ENCODE assay signal across 9 mouse cellular contexts in the genomic region with DNA sequence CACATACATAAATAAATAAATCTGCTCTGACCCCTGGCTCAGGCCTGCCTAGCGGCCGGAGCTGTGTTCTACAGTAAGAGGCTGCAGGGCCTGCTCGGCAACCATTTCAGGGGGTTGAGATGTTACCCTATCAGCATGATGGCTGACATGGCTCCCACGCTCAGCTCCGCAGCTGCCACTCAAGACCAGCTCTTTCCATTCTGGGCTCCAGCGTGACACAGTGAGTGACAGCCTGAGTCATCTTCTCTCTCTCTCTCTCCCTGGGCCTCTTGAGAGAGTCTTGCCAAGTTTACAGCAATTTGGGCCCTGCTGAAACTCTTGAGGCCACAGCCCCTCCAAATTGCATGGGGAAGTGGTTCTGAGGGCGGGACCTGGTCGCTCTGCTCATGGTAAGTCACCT. TPM values are rescaled to one million over a fixed set of nuclear protein-coding genes. Genes with fewer than 3 reads are reported as not detected.
DNase-seq lines count a peak whose midpoint lies in the region; ATAC-seq and TF ChIP-seq lines count a peak whose summit lies in the region.
"Had no signal": no experiment of that assay in that cellular context is flagged by ENCODE, and none has a peak within 500 bp of the region (broad histone marks: within the 10 kb centered on the region; RNA-seq: fewer than 3 reads in every experiment).

No protein-coding gene starts in this region.

- no peak overlapping the region for H3K4me2 ChIP-seq in limb, embryonic 14.5 days (replicated peaks; ENCODE audit: low read depth, low read length, severe bottlenecking)

- no peaks in the 10 kb centered on the region for H3K9me3 ChIP-seq in limb, embryonic 14.5 days (ENCODE audit: control insufficient read depth, low read length)

- no peak for TF ChIP-seq POLR2A in limb, embryonic 14.5 days (IDR thresholded peaks at IDR 0.05; ENCODE audit: borderline replicate concordance, extremely low read depth, insufficient read depth, insufficient read length)

- no peak overlapping the region for H3K9ac ChIP-seq in limb, embryonic 14.5 days (ENCODE audit: low read depth, low read length, severe bottlenecking)

- no peaks in the 10 kb centered on the region for H3K27me3 ChIP-seq in limb, embryonic 14.5 days (ENCODE audit: control insufficient read depth, insufficient read depth, low read length)

- no peak overlapping the region for H3K4me3 ChIP-seq in left cerebral cortex, adult 2 months
- no peak overlapping the region for H3K4me3 ChIP-seq in limb, embryonic 14.5 days (replicated peaks; ENCODE audit: low read length)

- no peak for TF ChIP-seq CTCF in left cerebral cortex, adult 2 months (IDR thresholded peaks at IDR 0.05)

- H3K27ac ChIP-seq in left cerebral cortex, adult 2 months = peak overlapping the region; percentile 48; the same call in 1 of the 2 replicates
- H3K27ac ChIP-seq in limb, embryonic 14.5 days (replicated peaks; ENCODE audit: low read depth, low read length) = peak overlapping the region; percentile 99

- H3K4me1 ChIP-seq in limb, embryonic 14.5 days (ENCODE audit: control insufficient read depth, insufficient read depth, low read length) = peaks cover 58% of the 10 kb centered on the region

- WGBS in limb, embryonic 14.5 days = 92% methylated on average over 8 of the region's 8 CpGs

- peak; percentile 34 to 35 for DNase-seq in adrenal gland, postnatal 36 days
- DNase-seq in adrenal gland, postnatal 4 days (ENCODE audit: low spot score in 2 of 2) = no peak
- DNase-seq in left cerebral cortex, adult 2 months (ENCODE audit: extremely low spot score in 1 of 2, low spot score in 2 of 2) = peak in 1 of 2 experiments; percentile 61
- no peak for DNase-seq in left cerebral cortex, postnatal 36 days (ENCODE audit: low spot score in 2 of 2)
- DNase-seq in brain, adult 2 months (ENCODE audit: low read depth, low spot score) = peak; percentile 89
- DNase-seq in limb, embryonic 14.5 days (ENCODE audit: low spot score) = no peak
- no peak for DNase-seq in heart, adult 18-20 months
- DNase-seq in thymus, postnatal 10 days (ENCODE audit: low spot score in 2 of 2) = no peak
- DNase-seq: kidney, adult 9 months had no signal

- no peaks in the 10 kb centered on the region for H3K36me3 ChIP-seq in limb, embryonic 14.5 days (ENCODE audit: control insufficient read depth, insufficient read depth, low read length)

- ATAC-seq in limb, embryonic 14.5 days (ENCODE audit: low FRiP score, low read depth) = no peak

- intact Hi-C loops in left cerebral cortex, adult 2 months (cut with DNase I) = no loop called here
- intact Hi-C loops in left cerebral cortex, postnatal 36 days (cut with DNase I) = no loop called here

RNA-seq across cellular contexts. Expression of a gene that starts 32.0 kb away (rescaled TPM):
- 10 to 100 TPM; 49.6 to 51.8 TPM for total RNA-seq in adrenal gland, postnatal 36 days (2021)
- 10 to 100 TPM; 54.9 to 56.3 TPM for total RNA-seq in adrenal gland, postnatal 4 days (2021)
- total RNA-seq in left cerebral cortex, adult 2 months (2021) = 10 to 100 TPM; 25.9 to 28.8 TPM
- 10 to 100 TPM; 26.0 to 28.0 TPM for total RNA-seq in left cerebral cortex, postnatal 36 days (2021)
- 64.6 and 85.1 TPM in 2 replicates for polyA plus RNA-seq in limb, embryonic 14.5 days (2012; rRNA removed)
- polyA plus RNA-seq in limb, embryonic 14.5 days (2014; fragmentation: Nextera tagmentation; extraction: Ambion mirVana) = 72.5 and 84.8 TPM in 2 replicates
- total RNA-seq in heart, adult 18-20 months (2021) = 10 to 100 TPM; 19.2 to 20.3 TPM

RNA-seq across cellular contexts. Expression of a gene that starts 59.3 kb away (rescaled TPM):
- total RNA-seq in adrenal gland, postnatal 36 days (2021) = 10 to 100 TPM; 55.5 to 88.7 TPM
- total RNA-seq in adrenal gland, postnatal 4 days (2021) = 100 to 1,000 TPM; 106 to 111 TPM
- total RNA-seq in left cerebral cortex, adult 2 months (2021) = 100 to 1,000 TPM; 113 to 119 TPM
- total RNA-seq in left cerebral cortex, postnatal 36 days (2021) = 100 to 1,000 TPM; 113 to 119 TPM
- polyA plus RNA-seq in limb, embryonic 14.5 days (2012; rRNA removed) = 88.7 and 109 TPM in 2 replicates
- polyA plus RNA-seq in limb, embryonic 14.5 days (2014; fragmentation: Nextera tagmentation; extraction: Ambion mirVana) = 44.0 and 47.5 TPM in 2 replicates
- total RNA-seq in heart, adult 18-20 months (2021) = 10 to 100 TPM; 48.6 to 50.2 TPM

Comparison
In these comparisons a context has a peak if more than half of its experiments do, and no peak if none do; other contexts are left out.
1. DNase-seq: peak in adrenal gland, postnatal 36 days (2 of 2) and brain, adult 2 months (single experiment); none in adrenal gland, postnatal 4 days (0 of 2), left cerebral cortex, postnatal 36 days (0 of 2), limb, embryonic 14.5 days (single experiment), heart, adult 18-20 months (0 of 2) and thymus, postnatal 10 days (0 of 2).